Mouse (Mus musculus) mouse trophoblast stem cell (cell line): Measurements from ENCODE around the gene Strn4.

Experiments used
- in situ Hi-C, 2 experiments: fragments of 300-500 bp; cut with MseI, MboI; formaldehyde crosslinking; loops; 2 replicates in 1 of 2; 3 replicates in 1 of 2; pipeline ENCODE4 v1.15.1; 2025

The Strn4 gene

GRCm38 (mm10) chr7:16875326-16875725, 59.6 kb downstream of the Strn4 start:
- in situ Hi-C loops: no loop called here

DNA sequence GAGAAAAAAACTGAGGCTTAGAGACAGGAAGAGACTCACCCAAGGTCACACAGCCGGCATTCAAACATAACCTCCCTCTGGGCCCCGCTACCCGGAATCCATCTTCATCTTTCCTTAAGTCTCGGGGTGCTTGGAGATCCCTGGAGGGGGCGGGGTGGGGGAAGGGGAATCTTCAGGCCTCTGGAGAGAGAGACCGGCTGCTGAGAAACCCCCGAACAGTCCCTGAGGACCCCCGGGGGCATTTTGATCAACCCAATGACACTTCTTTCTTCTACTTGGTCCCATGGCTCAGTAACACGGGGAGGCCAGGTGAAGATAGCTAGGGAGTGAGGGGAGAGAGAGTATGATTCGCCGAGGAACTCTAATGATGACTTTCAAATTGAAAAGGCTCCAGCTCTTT, 60.3 kb downstream of the Strn4 start:
- in situ Hi-C loops: no loop called here

GRCm38 (mm10) chr7:16876608-16877007, 60.9 kb downstream of the Strn4 start:
- in situ Hi-C loops: no loop called here

DNA sequence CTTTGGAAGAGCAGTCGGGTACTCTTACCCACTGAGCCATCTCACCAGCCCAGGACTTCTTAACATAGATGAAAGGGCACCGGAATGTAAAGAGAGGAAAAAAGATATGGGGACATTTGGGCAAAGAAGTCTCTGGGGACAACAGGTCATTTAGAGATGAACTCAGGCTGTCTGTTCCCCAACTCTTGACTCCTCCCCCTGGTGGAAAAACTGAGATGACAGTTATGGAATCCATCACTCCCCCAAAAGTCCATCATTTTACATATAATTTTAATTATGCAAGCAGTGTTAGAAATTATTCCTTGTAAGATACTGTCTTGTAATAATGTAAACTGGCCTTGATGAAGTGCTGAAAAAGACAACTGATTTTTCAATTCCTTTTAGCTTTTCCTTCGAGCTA, 62.0 kb downstream of the Strn4 start:
- in situ Hi-C loops: no loop called here

- in situ Hi-C loops: no loop called here
Observed at GRCm38 (mm10) chr7:16879796-16880547, 64.3 kb downstream of the Strn4 start.

- in situ Hi-C loops: no loop called here
Observed at GRCm38 (mm10) chr7:16880615-16881014, 64.9 kb downstream of the Strn4 start.

GRCm38 (mm10) chr7:16883162-16883561, 67.5 kb downstream of the Strn4 start:
- in situ Hi-C loops: no loop called here

DNA sequence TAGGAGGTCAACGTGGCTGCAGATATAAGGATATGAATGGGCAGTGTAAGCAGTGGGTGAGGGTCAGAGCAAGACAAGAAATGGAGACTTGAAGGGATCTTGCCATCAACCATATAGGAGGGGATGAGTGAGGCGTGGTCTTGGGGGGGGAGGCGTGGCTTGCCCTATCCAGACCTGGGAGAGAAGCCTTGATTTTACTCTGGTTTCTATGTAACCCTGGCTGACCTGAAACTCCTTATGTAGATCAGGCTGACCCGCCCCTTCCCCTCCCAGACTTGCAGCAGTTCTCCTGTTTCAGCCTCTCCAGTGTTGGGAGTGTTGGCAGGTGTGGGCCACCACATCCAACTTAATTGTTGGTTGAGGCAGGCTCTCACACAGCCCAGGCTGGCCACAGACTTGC, 68.6 kb downstream of the Strn4 start:
- in situ Hi-C loops: no loop called here

DNA sequence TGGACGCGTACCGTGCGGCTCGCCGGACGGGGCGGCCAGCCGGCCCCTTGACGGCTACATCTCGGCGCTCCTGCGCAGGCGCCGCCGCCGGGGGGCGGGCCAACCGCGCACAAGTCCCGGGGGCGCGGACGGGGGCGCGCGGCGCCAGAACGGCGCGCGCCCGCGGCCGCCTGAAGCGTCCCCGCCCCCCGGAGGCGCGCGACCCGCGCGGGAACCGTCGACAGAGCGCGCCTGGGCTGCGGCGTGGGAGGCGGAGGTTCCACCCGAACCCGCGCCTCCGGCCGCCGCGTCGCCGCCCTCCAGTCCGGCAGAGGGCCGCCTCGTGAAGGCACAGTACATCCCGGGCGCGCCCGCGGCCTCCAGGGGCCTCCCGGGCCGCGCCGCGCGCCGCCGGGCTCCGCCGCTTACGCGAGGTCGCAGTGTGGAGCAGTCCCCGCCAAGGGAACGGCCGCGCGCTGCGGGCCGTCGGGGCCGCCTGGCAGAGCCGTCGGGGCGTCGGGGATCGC, 69.6 kb downstream of the Strn4 start:
- in situ Hi-C loops: loop anchor here in 1 of 2 experiments (5.0 kb wide), 1 partner anchor 37 kb away; the partner anchor contains the start of gene Calm3

GRCm38 (mm10) chr7:16885905-16886304, 70.2 kb downstream of the Strn4 start:
- in situ Hi-C loops: loop anchor here in 1 of 2 experiments (5.0 kb wide), 1 partner anchor 36 kb away; the partner anchor contains the start of gene Calm3
